Mouse (Mus musculus) kidney, adult 2 months (tissue): ENCODE measurements around the gene Cct8.

Experiments used
- CTCF ChIP-seq: fragments of 200-500 bp; conservative IDR thresholded peaks from 2 replicates; pipeline ENCODE4 v1.5.1; 2011; ENCODE audit warnings: low read depth, mild to moderate bottlenecking, control low read depth, low read length, moderate library complexity, mixed read lengths; ENCODE audit not compliant: insufficient read depth, insufficient read length
- POLR2A ChIP-seq: fragments of 200-500 bp; IDR thresholded peaks from one replicate; pipeline ENCODE4 v1.6.1; 2011; ENCODE audit warnings: low read depth, low read length, control low read depth

DNA sequence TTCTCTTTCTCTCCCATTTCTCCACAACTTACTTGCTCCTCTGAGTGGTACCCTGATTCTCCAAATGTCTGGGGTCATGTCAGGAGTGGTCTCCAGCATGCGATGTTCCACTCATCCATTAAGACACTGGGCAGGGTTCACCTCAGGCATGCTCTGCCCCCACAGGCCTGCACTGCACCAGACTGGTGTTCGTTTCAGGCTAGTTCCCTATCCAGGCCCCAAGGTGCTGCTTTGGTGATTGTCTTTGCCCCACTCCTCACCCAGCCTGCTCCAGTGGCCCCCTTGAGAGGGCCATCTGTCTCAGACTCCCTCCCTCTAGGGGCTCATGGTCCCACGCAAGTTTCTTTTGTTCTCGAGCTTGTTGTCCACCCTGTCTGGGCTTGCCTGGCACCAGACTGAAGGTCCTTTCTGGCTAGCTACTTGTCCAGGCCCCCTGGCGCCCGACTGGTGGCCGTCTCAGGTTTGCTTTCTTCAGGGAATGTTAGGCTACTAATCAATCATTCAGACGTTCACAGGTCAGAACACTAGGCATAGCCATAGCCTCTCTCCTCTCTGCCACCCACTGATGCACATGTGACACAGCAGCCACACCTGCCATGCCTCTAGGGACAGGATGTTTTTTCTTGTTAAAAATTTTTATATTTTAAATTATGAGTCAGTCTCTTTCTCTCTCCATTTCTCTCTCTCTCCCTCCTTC is 32.0 kb upstream of the Cct8 start:
- TF ChIP-seq CTCF (no peak), POLR2A (no peak)
